Mouse (Mus musculus): ENCODE data around the gene Pycr1.

DNA sequence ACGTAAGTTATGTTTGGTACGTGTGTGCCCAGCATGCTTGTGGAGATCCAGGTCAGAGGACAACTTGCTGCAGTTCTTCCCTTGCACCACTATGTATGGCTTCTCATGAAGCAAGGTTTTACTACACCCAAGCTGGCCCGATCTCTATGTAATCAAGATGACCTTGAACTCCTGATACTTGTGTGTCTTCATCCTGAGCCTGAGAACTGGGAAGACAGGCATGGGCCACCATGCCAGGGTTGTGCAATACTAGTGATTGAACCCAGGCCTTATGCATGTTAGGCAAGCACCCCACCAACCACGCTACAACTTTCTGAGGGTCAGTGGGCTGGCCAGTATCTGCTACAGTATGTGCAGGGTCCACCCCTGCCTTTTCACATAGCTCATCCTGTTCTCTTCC, 33.4 kb upstream of the Pycr1 start:
- TF ChIP-seq EP300 (IDR thresholded peaks at IDR 0.05; ENCODE audit: low read depth) (no peak), CTCF (IDR thresholded peaks at IDR 0.05; ENCODE audit: low read depth) (no peak)

All from heart, postnatal 0 days (tissue).